In the genomic region with DNA sequence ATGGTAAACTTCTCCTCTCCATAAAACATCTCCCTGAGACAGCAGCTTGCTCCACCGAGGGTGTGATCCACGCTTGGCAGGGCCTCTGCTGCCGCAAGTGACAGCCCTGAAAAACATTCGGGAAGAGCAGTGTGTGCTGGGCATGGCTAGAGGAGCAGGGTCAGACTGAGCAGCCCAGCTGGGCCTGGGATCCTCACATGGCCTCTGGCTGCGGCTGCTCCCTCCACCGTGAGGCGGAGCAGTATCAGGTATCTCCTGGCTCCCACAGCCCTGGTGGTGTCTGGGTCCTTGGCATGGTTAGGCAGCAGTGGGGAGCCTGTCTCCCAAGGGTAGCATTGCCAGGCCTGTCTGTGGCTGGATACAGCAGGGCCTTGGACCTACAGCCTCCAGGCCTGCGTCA, we compare ENCODE assay signal across 8 mouse cellular contexts. TPM values are rescaled to one million over a fixed set of nuclear protein-coding genes. Genes with fewer than 3 reads are reported as not detected.
DNase-seq lines count a peak whose midpoint lies in the region; ATAC-seq lines count a peak whose summit lies in the region.

No protein-coding gene starts in this region.

- DNase-seq in adrenal gland, adult 2 months = peak; percentile 85
- DNase-seq in adrenal gland, postnatal 4 days (ENCODE audit: low spot score in 2 of 2) = no peak
- DNase-seq in right cerebral cortex, postnatal 4 days = peak; percentile 34
- DNase-seq in right cerebral cortex, adult 2 months (ENCODE audit: low spot score in 2 of 2) = no peak
- DNase-seq in retina, embryonic 14.5 days (ENCODE audit: low spot score) = no peak
- DNase-seq in T-cell, adult 2 months (ENCODE audit: low spot score) = no peak

- H3K4me2 ChIP-seq in hindbrain, embryonic 12.5 days (replicated peaks) = no peak overlapping the region
- no peak overlapping the region for H3K4me2 ChIP-seq in midbrain, embryonic 15.5 days

- H3K27ac ChIP-seq in hindbrain, embryonic 12.5 days = peak overlapping the region; percentile 74
- H3K27ac ChIP-seq in midbrain, embryonic 15.5 days = peak overlapping the region; percentile 75

- no peak overlapping the region for H3K4me3 ChIP-seq in hindbrain, embryonic 12.5 days
- no peak overlapping the region for H3K4me3 ChIP-seq in midbrain, embryonic 15.5 days

- ATAC-seq in hindbrain, embryonic 12.5 days (ENCODE audit: low FRiP score) = no peak
- no peak for ATAC-seq in midbrain, embryonic 15.5 days (replicated peaks)

- no peaks in the 10 kb centered on the region for H3K9me3 ChIP-seq in hindbrain, embryonic 12.5 days (replicated peaks)
- H3K9me3 ChIP-seq in midbrain, embryonic 15.5 days = no peaks in the 10 kb centered on the region

- peaks cover 1% of the 10 kb centered on the region for H3K36me3 ChIP-seq in hindbrain, embryonic 12.5 days
- H3K36me3 ChIP-seq in midbrain, embryonic 15.5 days (replicated peaks) = no peaks in the 10 kb centered on the region

- WGBS in hindbrain, embryonic 12.5 days = 35% methylated on average over 8 of the region's 8 CpGs
- 35% methylated on average over 8 of the region's 8 CpGs for WGBS in midbrain, embryonic 15.5 days

- peaks cover 92% of the 10 kb centered on the region for H3K4me1 ChIP-seq in hindbrain, embryonic 12.5 days
- H3K4me1 ChIP-seq in midbrain, embryonic 15.5 days = peaks cover 91% of the 10 kb centered on the region

- H3K27me3 ChIP-seq in hindbrain, embryonic 12.5 days = no peaks in the 10 kb centered on the region
- H3K27me3 ChIP-seq in midbrain, embryonic 15.5 days (replicated peaks) = no peaks in the 10 kb centered on the region

- peak overlapping the region; percentile 27; the same call in 1 of the 2 replicates for H3K9ac ChIP-seq in hindbrain, embryonic 12.5 days
- H3K9ac ChIP-seq in midbrain, embryonic 15.5 days = no peak overlapping the region

RNA-seq across cellular contexts. Expression of a gene that starts 38.6 kb away (rescaled TPM):
- 100 to 1,000 TPM in 1 of 2 experiments, 10 to 100 TPM in 1; 90.8 to 142 TPM for total RNA-seq in adrenal gland, adult 2 months (2021)
- 72.7 and 95.8 TPM in 2 replicates for polyA plus RNA-seq in adrenal gland, adult 2 months (2012; rRNA removed)
- total RNA-seq in adrenal gland, postnatal 4 days (2021) = 100 to 1,000 TPM; 105 to 122 TPM
- 66.5 and 69.4 TPM in 2 replicates for polyA plus RNA-seq in hindbrain, embryonic 12.5 days (2016; fragmentation: Nextera tagmentation; extraction: Ambion mirVana)
- 77.3 and 78.8 TPM in 2 replicates for polyA plus RNA-seq in midbrain, embryonic 15.5 days (2015; fragmentation: Nextera tagmentation; extraction: Ambion mirVana)

Comparison
In these comparisons a context has a peak if more than half of its experiments do, and no peak if none do; other contexts are left out.
1. DNase-seq: peak in adrenal gland, adult 2 months (single experiment) and right cerebral cortex, postnatal 4 days (single experiment); none in adrenal gland, postnatal 4 days (0 of 2), right cerebral cortex, adult 2 months (0 of 2), retina, embryonic 14.5 days (single experiment) and T-cell, adult 2 months (single experiment).